Mouse (Mus musculus): ENCODE measurements at regions not wholly inside any gene's neighbourhood (a gene's known extent, or its start where the extent isn't known, plus 50 kb on each side); places are given as distances from the start of the nearest gene placed in this dataset.

DNA sequence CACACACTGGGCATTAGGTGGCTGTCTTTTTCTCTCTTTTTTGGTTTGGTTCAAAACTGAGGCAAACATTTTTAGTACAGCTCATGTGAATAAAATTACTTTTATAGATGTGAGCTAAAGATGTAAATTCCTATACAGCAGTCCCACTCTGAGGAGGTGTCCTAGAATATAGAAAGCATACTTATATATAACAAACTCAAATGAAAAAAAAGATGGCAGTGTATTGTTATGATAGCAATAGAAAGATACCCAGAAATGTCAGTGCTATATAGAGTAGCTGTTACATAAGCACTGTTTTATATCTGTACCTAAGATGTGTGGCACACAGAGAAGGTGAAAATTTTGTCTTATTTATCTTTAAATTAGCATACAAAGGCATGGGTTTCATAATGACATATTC, 156.1 kb downstream of the Mis18a start:
- H3ac ChIP-seq (ENCODE audit: control insufficient read depth, insufficient read length), result no peak overlapping the region
- no peak overlapping the region for H3K4me3 ChIP-seq
- TF ChIP-seq POLR2AphosphoS2 (IDR thresholded peaks at IDR 0.05; ENCODE audit: insufficient read length, low read depth) (no peak), USF1 (IDR thresholded peaks at IDR 0.05; ENCODE audit: low read depth) (no peak), POLR2A (IDR thresholded peaks at IDR 0.05; ENCODE audit: insufficient read length, low read depth) (no peak), E2F4 (IDR thresholded peaks at IDR 0.05; ENCODE audit: insufficient read depth) (no peak)
- H3K36me3 ChIP-seq (ENCODE audit: control insufficient read depth, insufficient read depth), result no peaks in the 10 kb centered on the region
- H3K79me2 ChIP-seq (ENCODE audit: control insufficient read depth, insufficient read depth), result no peaks in the 10 kb centered on the region
- no peak overlapping the region for H3K4me2 ChIP-seq (ENCODE audit: low read depth)
- H3K27me3 ChIP-seq (ENCODE audit: control insufficient read depth, insufficient read depth, insufficient read length), result no peaks in the 10 kb centered on the region

DNA sequence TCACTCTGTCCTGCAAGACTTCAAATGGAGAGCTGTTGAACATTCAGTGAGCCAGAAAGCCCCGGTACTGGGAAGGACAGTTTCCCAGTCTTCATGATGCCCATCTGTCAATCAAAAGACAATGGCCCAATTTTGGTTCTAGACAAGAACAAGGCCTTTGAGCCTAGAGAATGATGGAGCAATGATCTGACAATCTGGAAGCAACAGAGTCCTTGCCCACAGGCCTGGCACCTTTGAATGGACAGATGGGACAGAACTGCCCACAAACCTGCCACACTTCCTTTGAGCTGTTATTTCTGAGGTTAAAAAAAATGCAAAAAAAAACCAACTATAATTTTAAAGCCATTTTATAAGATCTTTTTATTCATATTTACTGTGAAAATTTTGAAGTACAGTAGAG, 157.4 kb downstream of the Mis18a start:
- Histone ChIP-seq H3K79me2 (ENCODE audit: control insufficient read depth, insufficient read depth) (no peaks in the 10 kb centered on the region), H3K4me3 (no peak overlapping the region), H3ac (ENCODE audit: control insufficient read depth, insufficient read length) (no peak overlapping the region), H3K36me3 (ENCODE audit: control insufficient read depth, insufficient read depth) (no peaks in the 10 kb centered on the region), H3K4me2 (ENCODE audit: low read depth) (no peak overlapping the region), H3K27me3 (ENCODE audit: control insufficient read depth, insufficient read depth, insufficient read length) (no peaks in the 10 kb centered on the region)
- no peak for TF ChIP-seq E2F4 (IDR thresholded peaks at IDR 0.05; ENCODE audit: insufficient read depth)
- no peak for TF ChIP-seq MAX (IDR thresholded peaks at IDR 0.05; ENCODE audit: low read depth)
- no peak for TF ChIP-seq POLR2AphosphoS2 (IDR thresholded peaks at IDR 0.05; ENCODE audit: insufficient read length, low read depth)
- TF ChIP-seq MYOG (IDR thresholded peaks at IDR 0.05; ENCODE audit: control insufficient read depth in 1 of 3, insufficient read depth in 1 of 3, insufficient read length in 2 of 3, low read depth in 2 of 3), result no peak
- no peak for TF ChIP-seq CEBPB (IDR thresholded peaks at IDR 0.05; ENCODE audit: insufficient read depth, poor library complexity, severe bottlenecking)
- TF ChIP-seq SRF (IDR thresholded peaks at IDR 0.05; ENCODE audit: control insufficient read depth, insufficient read length, low read depth), result no peak
- TF ChIP-seq REST (IDR thresholded peaks at IDR 0.05; ENCODE audit: insufficient read depth, insufficient read length), result no peak
- TF ChIP-seq POLR2A (IDR thresholded peaks at IDR 0.05; ENCODE audit: insufficient read length, low read depth), result no peak

DNA sequence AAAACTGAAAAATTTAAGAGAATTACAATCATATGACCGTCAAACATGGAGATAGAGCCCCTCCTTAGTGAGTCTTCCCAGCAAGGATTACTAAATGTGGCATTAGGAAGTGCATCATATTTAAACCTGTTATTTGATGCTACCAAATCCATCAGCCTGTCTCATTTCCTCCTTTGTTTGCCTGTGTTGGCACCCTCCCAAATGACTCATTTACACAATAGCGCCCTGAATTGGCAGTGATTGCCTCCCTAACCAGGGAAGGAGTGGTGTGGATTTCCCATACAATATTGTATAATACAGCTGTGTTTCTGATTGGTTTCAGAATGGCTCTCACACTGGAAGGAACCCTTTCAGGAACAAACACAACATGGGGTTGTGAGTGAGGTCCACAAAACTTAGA, 162.0 kb downstream of the Mis18a start:
- TF ChIP-seq USF1 (IDR thresholded peaks at IDR 0.05; ENCODE audit: low read depth), result no peak
- TF ChIP-seq REST (IDR thresholded peaks at IDR 0.05; ENCODE audit: insufficient read depth, insufficient read length), result no peak
- TF ChIP-seq TCF12 (IDR thresholded peaks at IDR 0.05; ENCODE audit: insufficient read depth, poor library complexity, severe bottlenecking), result no peak
- no peak for TF ChIP-seq POLR2A (IDR thresholded peaks at IDR 0.05; ENCODE audit: insufficient read length, low read depth)
- no peak for TF ChIP-seq MYOG (IDR thresholded peaks at IDR 0.05; ENCODE audit: control insufficient read depth in 1 of 3, insufficient read depth in 1 of 3, insufficient read length in 2 of 3, low read depth in 2 of 3)
- no peak for TF ChIP-seq TCF3 (IDR thresholded peaks at IDR 0.05; ENCODE audit: insufficient read length, low read depth)
- TF ChIP-seq POLR2AphosphoS2 (IDR thresholded peaks at IDR 0.05; ENCODE audit: insufficient read length, low read depth), result no peak
- TF ChIP-seq CEBPB (IDR thresholded peaks at IDR 0.05; ENCODE audit: insufficient read depth, poor library complexity, severe bottlenecking), result no peak
- no peak for TF ChIP-seq MAX (IDR thresholded peaks at IDR 0.05; ENCODE audit: low read depth)
- no peak for TF ChIP-seq SRF (IDR thresholded peaks at IDR 0.05; ENCODE audit: control insufficient read depth, insufficient read length, low read depth)
- TF ChIP-seq E2F4 (IDR thresholded peaks at IDR 0.05; ENCODE audit: insufficient read depth), result no peak
- no peak for TF ChIP-seq MYOD1 (IDR thresholded peaks at IDR 0.05; ENCODE audit: control insufficient read depth in 1 of 3, insufficient read length in 2 of 3, low read depth in 2 of 3)
- Histone ChIP-seq H3ac (ENCODE audit: control insufficient read depth, insufficient read length) (no peak overlapping the region), H3K79me2 (ENCODE audit: control insufficient read depth, insufficient read depth) (no peaks in the 10 kb centered on the region), H3K4me3 (no peak overlapping the region), H3K4me2 (ENCODE audit: low read depth) (no peak overlapping the region), H3K27me3 (ENCODE audit: control insufficient read depth, insufficient read depth, insufficient read length) (no peaks in the 10 kb centered on the region), H3K36me3 (ENCODE audit: control insufficient read depth, insufficient read depth) (no peaks in the 10 kb centered on the region)

DNA sequence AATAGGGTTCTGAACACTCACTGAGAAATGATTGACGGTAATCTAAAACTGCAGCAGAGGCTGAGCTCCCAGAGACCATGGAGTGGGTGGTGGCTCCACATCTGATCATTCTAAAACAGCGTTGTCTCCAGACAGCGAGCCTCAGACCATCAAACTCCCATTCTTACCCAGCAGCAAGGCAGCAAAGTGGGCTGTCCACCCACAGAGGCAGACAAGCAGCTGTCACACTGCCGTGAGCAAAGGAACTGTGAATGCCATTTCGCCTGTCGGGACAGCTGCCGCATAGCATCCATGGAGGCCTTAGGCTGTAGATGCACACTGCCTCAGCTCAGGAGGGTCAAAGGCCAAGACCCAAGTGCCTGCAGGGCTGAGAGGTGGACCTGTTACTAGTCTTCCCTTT, 167.3 kb downstream of the Hunk start:
- Histone ChIP-seq H3K27me3 (ENCODE audit: control insufficient read depth, insufficient read depth, insufficient read length) (peaks cover 5% of the 10 kb centered on the region), H3K4me2 (ENCODE audit: low read depth) (no peak overlapping the region), H3ac (ENCODE audit: control insufficient read depth, insufficient read length) (no peak overlapping the region), H3K4me3 (no peak overlapping the region), H3K36me3 (ENCODE audit: control insufficient read depth, insufficient read depth) (no peaks in the 10 kb centered on the region), H3K79me2 (ENCODE audit: control insufficient read depth, insufficient read depth) (no peaks in the 10 kb centered on the region)
- TF ChIP-seq MYOG (IDR thresholded peaks at IDR 0.05; ENCODE audit: control insufficient read depth in 1 of 3, insufficient read depth in 1 of 3, insufficient read length in 2 of 3, low read depth in 2 of 3) (peak in 1 of 3 experiments; percentile 21), SRF (IDR thresholded peaks at IDR 0.05; ENCODE audit: control insufficient read depth, insufficient read length, low read depth) (no peak), MYOD1 (IDR thresholded peaks at IDR 0.05; ENCODE audit: control insufficient read depth in 1 of 3, insufficient read length in 2 of 3, low read depth in 2 of 3) (peak in 2 of 3 experiments; percentile 46 to 71), MAX (IDR thresholded peaks at IDR 0.05; ENCODE audit: low read depth) (no peak), TCF12 (IDR thresholded peaks at IDR 0.05; ENCODE audit: insufficient read depth, poor library complexity, severe bottlenecking) (no peak), E2F4 (IDR thresholded peaks at IDR 0.05; ENCODE audit: insufficient read depth) (no peak), POLR2A (IDR thresholded peaks at IDR 0.05; ENCODE audit: insufficient read length, low read depth) (no peak), TCF3 (IDR thresholded peaks at IDR 0.05; ENCODE audit: insufficient read length, low read depth) (no peak), REST (IDR thresholded peaks at IDR 0.05; ENCODE audit: insufficient read depth, insufficient read length) (no peak), USF1 (IDR thresholded peaks at IDR 0.05; ENCODE audit: low read depth) (no peak)

DNA sequence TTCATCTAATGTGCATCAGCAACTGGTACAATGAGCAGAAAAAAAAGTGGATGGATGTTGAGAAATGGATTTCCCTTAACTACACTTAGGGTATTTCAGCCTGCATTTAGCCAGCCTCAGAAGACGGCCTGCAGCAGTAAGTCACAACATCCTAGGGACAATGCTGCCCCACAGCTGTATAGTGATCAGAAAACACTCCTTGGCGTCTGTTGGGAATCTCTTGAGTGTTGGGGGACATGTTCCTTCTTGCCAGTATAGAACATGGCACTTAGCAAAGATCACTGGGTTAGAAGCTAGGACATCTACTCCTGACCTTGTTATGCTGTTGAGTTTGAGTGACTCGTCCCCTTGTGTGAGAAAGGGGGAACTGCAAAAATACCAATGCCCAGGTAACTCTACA, 165.2 kb downstream of the Hunk start:
- Histone ChIP-seq H3K4me2 (ENCODE audit: low read depth) (no peak overlapping the region), H3K27me3 (ENCODE audit: control insufficient read depth, insufficient read depth, insufficient read length) (peaks cover 5% of the 10 kb centered on the region), H3K79me2 (ENCODE audit: control insufficient read depth, insufficient read depth) (no peaks in the 10 kb centered on the region), H3K4me3 (no peak overlapping the region), H3ac (ENCODE audit: control insufficient read depth, insufficient read length) (no peak overlapping the region), H3K36me3 (ENCODE audit: control insufficient read depth, insufficient read depth) (no peaks in the 10 kb centered on the region)
- no peak for TF ChIP-seq TCF3 (IDR thresholded peaks at IDR 0.05; ENCODE audit: insufficient read length, low read depth)
- no peak for TF ChIP-seq MYOD1 (IDR thresholded peaks at IDR 0.05; ENCODE audit: control insufficient read depth in 1 of 3, insufficient read length in 2 of 3, low read depth in 2 of 3)
- TF ChIP-seq MYOG (IDR thresholded peaks at IDR 0.05; ENCODE audit: control insufficient read depth in 1 of 3, insufficient read depth in 1 of 3, insufficient read length in 2 of 3, low read depth in 2 of 3), result no peak
- no peak for TF ChIP-seq USF1 (IDR thresholded peaks at IDR 0.05; ENCODE audit: low read depth)
- no peak for TF ChIP-seq CEBPB (IDR thresholded peaks at IDR 0.05; ENCODE audit: insufficient read depth, poor library complexity, severe bottlenecking)
- no peak for TF ChIP-seq MAX (IDR thresholded peaks at IDR 0.05; ENCODE audit: low read depth)
- TF ChIP-seq POLR2A (IDR thresholded peaks at IDR 0.05; ENCODE audit: insufficient read length, low read depth), result no peak
- no peak for TF ChIP-seq REST (IDR thresholded peaks at IDR 0.05; ENCODE audit: insufficient read depth, insufficient read length)
- TF ChIP-seq E2F4 (IDR thresholded peaks at IDR 0.05; ENCODE audit: insufficient read depth), result no peak
- TF ChIP-seq SRF (IDR thresholded peaks at IDR 0.05; ENCODE audit: control insufficient read depth, insufficient read length, low read depth), result no peak
- no peak for TF ChIP-seq POLR2AphosphoS2 (IDR thresholded peaks at IDR 0.05; ENCODE audit: insufficient read length, low read depth)
- no peak for TF ChIP-seq TCF12 (IDR thresholded peaks at IDR 0.05; ENCODE audit: insufficient read depth, poor library complexity, severe bottlenecking)

Data from myocyte (in vitro differentiated cells).